Mouse (Mus musculus) T-helper 17 cell (primary cell): Measurements from ENCODE around the gene Lrrc4c.

ENCODE experiments used
- in situ Hi-C, 2 experiments: fragments of 300-600 bp; cut with MboI, MseI; formaldehyde crosslinking; loops; 1 replicate in 1 of 2; 2 replicates in 1 of 2; pipeline ENCODE4 v1.15.1; 2025; ENCODE audit warnings: high pct_unique_total_duplicates in 2 of 2

The Lrrc4c gene

DNA sequence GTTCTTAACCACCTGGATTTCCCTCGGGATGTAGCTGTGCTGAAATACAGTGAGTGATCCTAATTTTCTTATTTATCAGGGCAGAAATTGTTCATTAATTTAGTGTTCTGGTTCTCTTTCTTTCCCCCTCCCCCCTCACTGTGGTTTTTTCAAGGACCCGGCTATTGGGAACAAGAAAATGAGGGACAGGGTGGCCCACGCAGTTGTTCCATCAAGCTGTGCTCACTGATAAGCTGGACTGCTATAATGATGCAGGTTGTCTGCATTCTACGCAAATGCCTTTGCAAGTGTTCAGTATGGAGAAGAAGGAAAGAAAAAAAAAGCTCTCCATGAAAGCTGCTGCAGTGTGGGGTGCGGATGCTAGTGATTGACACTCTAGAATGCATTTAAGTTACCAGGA, 1150.4 kb downstream of the Lrrc4c start:
- in situ Hi-C loops = loop anchor here in 1 of 2 experiments (5.0 kb wide), 1 partner anchor 106 kb away; no protein-coding TSS in a partner anchor

DNA sequence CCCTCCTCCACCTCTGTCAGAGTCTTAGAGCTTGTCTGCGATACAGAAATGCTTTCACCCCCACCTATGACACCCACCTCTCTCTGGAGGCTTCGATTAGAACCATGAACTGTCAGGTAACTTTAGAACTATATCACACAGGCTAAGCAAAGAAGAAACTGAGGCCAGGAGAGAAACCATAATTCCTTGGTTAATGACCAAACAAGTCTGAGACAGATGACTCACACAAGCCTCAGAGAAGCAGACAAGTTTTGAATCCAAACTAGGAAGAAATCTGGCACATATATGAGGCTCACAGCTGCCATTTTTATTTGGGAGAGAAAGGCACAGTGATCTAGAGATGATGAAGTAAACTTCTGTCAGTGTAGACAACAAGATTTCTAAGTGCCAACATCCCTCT, 1151.4 kb downstream of the Lrrc4c start:
- in situ Hi-C loops = loop anchor here in 1 of 2 experiments (5.0 kb wide), 1 partner anchor 107 kb away; no protein-coding TSS in a partner anchor

DNA sequence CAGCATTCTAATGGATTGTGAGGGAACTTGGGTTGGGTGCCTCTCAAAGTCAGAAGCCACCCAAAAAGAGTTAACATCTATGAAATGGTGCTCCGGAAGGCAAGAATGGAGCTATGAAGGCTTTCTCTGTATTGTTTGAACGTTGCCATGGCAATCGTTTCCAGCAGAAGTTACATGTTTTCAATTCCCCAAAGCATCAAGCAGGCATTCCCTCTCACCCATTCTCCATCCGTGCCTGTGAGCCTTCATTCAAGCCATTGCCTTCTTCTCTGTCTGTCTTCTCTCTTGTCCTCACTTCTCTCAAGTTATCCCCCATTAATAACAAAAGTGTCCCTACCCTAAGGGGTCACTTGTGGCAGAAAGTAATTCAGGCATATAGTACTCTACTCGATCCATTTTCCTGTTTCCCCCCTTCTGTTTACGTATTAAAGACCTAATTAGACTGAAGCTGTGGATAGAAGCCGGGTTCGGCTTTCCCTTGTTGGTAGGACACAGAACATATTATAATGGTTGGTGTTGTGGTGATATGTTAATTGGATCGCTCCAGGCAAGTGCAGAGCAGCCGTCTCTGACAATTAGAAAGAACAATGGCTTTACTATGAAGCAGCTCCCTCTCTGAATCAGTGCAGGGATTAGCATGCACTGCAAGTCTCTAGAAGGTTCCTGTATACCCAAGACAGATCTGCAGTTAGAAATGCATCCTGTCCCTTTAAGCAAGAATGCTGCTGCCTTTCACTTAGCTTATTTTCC, 1160.4 kb downstream of the Lrrc4c start:
- in situ Hi-C loops = no loop called here

DNA sequence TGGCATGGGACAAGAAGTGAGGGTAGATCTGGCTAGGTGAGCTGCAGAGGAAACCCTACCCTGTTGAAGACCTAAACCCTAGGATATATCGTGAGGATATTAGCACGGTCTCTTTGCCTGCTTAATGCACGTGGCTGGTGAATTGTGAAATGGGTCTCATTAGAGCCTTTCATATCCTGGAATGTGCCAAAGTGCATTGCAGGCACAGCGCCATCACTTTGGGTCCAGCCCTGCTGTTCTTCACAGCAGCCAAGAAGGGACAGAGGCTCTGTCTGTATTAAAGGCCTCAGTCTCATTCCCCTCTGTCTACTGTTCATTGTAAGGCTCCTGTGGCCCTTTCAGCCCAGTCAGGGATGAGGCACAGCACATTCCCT, 1160.9 kb downstream of the Lrrc4c start:
- in situ Hi-C loops = no loop called here

DNA sequence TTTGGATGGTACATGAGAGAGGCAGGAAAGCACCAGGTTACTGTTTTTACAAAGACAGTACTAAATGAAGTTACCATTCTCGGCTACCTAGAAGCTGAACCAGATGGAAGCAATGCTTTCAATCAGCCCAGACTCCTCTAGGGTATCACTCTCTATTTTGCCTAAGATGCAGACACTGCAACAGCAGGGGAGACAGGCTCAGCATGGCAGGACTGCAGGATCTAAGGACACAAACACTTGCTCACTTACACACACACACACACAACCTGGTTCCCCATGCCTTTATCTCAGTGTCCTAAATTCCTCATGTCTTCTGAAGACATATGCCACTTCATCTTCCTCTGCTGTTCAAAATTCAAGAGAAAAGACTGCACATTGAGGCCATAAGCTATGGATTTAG, 1167.0 kb downstream of the Lrrc4c start:
- in situ Hi-C loops = no loop called here

DNA sequence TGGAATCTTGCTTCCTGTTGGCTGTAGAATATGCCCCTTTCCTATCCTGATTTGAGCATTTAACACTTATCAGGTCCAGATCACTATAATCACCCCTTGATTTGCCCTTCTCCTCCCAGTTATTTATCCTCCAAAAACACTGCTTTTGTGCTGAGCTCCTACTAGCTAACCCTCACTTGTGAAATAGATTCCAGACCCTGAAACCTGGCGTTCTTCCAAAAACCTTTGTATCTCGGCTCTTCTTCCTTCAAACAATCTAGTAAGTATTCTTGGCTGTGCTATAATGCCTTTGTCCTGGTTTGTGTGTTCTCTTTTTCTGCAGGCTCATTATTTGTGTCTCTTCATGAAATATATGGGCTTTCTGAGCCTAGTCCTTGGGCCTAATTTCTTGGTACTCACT, 1167.6 kb downstream of the Lrrc4c start:
- in situ Hi-C loops = no loop called here

DNA sequence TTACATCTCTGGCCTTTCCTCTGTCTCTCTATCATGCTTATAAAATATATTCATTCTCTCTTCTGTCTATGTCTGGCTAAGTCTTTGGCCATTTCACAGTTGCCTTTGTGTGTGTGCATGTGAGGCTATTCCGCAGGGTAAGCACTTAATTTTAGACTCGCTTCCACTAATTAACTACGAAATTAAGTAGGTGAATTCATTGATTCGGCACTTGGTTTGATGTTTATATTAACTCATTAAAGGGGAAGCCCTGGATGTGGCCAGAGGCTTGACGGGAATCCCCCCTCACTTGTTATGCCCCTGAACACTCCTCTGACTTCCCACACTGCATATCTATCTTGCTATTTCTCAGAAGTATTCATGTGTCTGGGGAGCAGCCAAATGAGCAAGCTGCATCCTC, 1169.6 kb downstream of the Lrrc4c start:
- in situ Hi-C loops = no loop called here

DNA sequence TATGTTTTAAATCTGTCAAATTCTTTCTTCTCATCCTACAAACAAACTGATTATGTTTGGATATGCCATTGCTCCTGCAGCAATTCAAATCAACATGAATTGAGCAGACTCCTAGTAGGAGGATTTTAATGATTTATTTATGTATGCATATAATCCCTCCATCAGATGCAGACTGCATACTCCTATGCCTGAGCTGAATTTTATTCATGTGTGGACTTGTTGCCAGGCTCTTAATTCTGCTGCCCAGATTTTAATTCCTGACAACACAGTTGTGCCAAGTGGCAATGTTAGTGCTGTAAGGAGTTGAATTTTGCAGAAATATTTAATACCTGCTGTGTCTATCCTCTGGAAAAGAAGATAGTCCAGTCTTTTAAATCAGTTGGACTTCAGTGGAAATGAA, 1179.1 kb downstream of the Lrrc4c start:
- in situ Hi-C loops = no loop called here

DNA sequence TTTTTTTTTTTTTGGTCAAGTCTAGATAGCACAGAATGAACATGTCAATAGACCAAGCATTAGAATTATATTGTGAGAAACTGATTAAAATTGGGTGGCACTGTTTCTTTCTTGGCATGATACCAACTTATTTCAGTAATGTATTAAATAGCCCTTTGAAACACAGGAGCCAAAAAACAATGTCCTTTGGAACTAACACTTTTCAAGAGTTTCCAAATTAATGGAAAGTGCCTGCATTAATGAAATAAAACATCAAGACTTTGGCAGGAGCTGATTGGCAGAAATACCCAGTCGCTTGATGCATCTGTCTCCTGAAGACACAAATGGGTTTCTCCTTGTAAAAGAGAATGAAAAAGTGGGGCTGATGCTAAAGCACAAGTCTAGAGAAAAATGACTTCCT, 1184.5 kb downstream of the Lrrc4c start:
- in situ Hi-C loops = no loop called here

DNA sequence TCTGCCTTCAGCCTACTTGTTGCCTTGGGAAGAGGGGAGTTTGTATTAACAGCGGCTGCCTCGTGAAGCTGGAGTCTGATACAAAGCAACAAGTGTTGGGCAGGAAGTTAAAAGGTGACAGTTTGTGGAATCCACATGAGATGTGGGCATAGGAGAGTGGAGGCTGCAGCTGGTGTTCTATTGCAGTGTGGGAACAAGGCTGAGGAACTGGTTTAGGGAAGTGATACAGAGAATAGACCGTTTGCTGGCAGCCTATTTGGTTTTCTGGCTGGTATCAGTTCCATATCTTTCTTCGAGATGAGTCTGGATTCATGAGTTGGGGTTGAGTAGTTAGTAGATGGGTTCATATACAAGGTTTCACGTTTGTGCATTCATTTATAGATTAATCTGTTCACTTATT, 1186.9 kb downstream of the Lrrc4c start:
- in situ Hi-C loops = no loop called here

DNA sequence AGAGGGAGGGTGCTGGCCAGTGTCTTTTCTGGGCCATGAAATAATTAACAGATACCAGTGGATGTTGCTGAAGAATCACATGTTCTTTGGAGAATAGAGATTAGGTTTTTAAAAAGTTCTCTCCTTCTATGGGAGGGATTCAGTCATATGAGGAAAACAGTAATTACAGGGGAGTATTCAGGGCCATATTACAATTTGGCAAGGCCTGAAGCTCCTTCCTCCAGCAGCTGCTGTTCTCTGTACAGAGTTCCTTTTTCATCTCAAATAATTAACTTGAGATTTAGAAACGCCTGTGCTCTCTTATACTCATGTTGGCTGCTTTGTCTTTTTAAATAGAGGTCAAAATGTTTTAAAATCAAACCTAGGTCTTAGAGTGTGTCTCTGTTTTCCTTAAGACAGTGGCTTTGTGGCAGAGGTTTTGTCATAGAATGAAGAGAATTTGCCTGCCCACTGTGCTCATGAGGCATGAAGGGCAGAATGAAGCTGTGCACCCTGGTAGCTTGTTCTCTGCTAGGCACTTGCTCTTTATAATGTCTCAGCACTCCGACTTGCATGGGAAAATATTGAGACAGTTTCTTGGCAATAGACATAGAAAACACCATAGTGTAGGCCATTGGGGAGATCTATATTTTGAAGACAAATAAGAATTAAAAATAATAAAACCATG, 1206.4 kb downstream of the Lrrc4c start:
- in situ Hi-C loops = no loop called here

DNA sequence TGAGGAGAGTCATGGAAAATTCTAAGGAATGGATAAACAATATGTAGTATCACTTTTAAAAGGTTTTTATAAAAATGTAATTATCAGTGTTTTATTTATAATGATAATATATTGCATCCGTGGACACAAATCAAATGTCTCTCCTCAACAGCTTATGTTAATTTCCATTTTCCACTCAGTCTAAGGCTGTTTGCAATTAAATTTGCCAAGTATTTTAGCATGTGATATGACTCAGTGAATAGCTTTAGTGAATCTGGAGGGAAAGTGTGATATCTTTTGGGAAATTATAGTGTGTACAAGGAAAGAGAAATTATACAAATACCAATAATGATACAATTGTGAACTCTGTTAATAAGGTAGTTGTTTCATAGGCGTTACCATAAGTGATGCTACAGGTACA, 1207.1 kb downstream of the Lrrc4c start:
- in situ Hi-C loops = no loop called here

DNA sequence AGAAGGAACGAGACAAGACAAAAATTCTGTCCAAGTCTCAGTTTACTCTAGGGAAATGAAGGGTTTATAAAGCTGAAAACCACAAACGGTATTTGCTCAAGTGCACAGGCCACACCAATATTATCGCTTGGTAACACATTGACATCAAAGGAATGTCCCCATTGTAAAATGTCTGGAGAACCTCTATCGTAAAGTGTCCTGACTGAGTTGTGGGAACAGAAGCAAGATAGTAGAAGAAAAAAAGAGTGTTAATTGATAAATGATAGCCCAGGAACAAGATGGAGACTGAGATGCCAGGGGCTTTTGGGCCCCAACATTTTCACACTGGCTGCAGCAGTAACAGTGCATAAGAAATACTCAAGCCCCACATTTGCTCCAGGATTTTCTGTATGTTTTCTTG, 1212.7 kb downstream of the Lrrc4c start:
- in situ Hi-C loops = no loop called here

DNA sequence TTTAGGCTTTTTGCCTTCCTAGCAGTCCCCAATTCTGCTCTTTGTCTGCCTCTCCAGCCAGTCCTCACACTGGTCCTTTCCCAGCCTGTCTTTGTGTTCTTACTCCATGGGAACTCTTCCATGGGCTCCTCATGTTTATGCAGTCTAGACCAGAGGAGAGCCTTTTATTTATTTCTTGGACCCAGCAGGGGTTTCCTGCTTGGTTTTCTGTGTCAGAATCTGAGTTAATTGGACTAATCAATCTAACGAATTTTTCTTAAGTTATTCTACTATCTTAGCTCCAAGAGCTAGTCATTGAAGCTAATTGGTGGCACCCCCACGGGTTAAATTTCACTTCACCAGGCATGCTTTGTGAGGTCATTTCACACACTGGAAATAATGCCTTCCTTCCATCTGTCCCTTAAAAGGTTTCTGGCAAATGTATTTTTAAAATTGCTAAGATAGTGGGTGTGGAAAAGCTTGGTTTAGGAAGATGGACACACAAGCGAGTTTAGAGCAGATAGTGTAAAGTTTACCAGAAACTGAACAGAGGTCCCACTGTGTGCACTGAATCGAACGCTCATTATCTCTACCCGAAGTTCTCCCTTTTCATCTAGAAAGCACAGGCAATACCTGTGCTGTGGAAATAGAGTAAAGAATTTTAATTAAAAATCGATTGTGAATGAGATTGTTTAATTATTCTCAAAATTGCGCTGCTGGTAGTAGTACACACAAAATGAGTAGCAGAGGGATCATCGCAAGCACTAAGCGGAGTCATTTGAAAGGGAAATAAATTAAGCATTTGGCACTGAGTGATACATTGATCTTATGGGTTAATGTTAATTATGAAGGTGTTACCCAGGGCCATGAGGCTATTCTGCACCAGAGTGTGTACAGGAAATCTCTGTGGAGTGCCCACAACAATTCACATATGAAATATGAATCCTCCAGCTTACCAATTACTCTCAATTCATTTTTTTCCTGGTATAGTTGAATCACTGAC, 1226.0 kb downstream of the Lrrc4c start:
- in situ Hi-C loops = no loop called here

DNA sequence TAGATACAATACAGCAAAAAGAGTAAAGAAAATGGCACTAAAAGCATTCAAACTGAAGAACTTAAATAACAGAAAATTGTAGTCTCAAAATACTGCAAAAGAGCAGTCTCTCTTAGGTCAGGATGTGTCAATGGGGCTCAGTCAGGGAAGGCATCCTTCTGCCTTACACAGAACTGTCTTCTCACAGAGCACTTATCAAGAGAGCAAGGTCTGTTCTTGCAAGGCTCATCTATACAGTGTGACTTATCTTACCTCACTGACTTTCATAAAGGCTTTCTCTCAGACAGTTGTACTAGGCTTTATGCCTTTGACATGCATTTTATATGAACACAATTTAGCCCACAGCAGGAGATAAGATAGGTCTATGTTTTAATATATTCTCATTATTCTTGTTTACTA, 1226.7 kb downstream of the Lrrc4c start:
- in situ Hi-C loops = no loop called here

DNA sequence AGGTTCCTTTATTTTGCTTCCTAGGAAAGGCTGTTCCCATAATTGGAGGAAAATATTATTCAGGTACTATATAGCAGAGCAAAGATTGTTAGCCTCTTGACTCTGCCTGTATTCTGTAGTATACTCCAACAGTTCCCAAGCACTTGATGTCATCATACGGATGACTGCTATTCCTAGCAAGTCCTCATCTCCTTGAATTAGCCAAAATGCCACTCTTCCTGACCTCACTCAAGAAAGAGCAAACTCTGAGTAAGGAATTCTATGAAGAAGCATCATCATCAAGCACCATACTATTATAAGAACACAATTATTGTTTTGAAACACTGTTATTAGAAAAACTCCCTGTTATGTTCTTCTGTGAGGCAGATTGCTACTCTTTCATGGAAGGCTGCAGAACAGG, 1228.0 kb downstream of the Lrrc4c start:
- in situ Hi-C loops = no loop called here

DNA sequence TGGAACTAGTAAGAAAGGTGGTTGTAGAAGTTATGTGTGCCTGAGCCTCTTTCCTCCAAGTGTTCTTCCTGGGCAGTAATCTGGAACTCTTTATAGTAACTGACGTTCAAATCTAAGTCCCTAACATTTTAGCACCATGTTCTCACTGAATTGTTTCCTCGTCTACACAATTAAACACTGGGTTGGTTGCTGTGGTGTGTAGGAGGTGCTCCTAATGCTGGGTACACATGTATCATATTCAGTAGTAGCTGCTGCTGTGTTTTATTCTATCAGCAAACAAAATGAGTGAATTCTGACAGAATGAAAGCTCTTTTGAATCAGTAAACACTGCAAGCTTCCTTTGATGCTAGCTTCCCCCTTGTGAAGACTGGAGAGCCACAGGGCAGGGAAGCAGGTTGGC, 1246.5 kb downstream of the Lrrc4c start:
- in situ Hi-C loops = no loop called here

DNA sequence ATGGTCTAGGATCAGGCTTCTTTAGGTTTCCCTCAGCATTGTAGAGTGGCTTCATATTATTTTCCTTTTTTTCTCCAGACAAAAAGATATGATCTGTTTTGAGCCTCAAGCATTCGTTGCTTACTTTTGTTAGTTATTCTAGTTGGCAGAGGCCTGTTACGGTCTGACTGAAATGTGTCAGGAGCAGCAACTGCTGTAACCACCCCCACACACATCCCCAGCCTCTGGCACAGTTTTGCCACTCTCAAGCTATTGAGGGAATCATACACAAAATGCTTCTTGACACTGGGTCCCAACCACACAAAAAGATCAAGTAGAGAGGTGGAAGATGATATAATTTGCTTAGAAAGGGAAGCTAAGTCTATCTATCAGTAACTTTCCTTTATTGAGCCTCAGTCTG, 1251.0 kb downstream of the Lrrc4c start:
- in situ Hi-C loops = no loop called here

DNA sequence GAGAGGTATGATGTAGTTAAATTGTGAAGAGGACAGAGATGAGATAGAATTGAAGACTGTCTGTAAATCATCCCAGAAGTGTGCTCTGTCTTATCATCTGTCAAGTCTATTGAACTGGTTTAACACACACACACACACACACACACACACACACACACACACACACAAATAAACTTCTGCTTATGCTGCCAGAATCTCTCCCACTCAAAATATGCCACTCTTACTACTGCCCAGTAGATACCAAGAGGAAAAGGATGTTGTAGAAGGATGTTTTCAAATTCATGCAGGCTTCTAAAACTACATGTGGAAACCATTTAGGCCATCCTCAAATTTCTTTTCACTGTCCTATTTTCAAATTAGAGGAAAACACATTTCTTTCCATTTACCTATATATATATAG, 1257.0 kb downstream of the Lrrc4c start:
- in situ Hi-C loops = no loop called here

DNA sequence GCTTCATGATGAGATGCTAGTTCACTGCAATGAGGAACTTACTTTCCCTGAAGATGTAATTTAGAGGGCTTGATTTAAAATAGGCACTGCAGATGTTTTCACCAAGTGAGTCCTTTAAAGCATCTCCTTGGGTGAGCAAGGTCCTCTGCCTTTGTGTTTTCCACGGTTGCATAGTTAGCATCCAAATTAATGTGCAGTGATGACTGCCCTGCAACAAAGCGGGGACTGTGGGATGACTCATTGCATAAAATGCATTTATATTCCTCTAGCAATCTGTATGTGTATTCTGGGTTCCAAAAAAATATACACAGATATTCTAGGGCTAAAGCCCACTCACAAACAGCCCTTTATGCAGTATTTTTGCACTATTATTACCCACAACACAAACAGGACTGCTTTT, 1263.2 kb downstream of the Lrrc4c start:
- in situ Hi-C loops = no loop called here

DNA sequence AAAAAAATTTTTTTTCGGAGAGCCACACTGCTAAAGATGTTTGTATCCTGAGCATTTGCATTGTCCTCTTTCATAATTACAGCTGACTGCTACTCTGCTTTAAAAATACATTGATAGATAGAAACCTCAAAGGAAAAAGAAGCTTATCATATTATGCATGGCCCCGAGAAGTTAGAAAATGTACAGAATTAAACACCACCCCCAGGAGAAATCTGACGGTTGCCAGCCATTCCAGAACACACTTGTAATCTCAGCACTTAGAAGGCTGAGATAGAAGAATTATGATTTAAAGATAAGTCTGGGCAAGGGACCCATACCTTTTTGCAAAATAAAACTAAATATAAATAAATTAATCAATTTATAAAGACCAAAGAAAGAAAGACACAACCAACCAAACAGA, 1268.4 kb downstream of the Lrrc4c start:
- in situ Hi-C loops = no loop called here

DNA sequence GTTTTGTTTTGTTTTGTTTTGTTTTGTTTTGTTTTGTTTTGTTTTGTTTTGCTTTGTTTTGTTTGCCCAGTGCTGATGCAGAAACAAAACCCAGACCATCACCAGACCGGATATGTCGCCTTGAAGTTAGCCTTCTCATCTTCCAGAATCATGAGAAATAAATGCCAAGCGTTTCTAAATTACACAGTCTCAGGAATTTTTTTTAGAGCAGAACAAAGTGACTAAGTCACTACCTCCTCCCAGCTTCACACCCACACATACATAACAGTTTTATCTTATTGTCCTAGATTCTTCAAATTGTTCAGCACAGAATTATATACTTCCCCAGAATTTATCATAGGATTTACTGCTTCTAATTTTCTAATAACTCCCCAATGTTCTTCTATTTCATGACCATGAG, 1272.6 kb downstream of the Lrrc4c start:
- in situ Hi-C loops = no loop called here
